Mouse (Mus musculus) brown adipose tissue, adult 24 weeks (tissue): ENCODE results near the gene Dync1h1. TPM values are rescaled to one million over a fixed set of nuclear protein-coding genes. Genes with fewer than 3 reads are reported as not detected.
"Not testable (repeated sequence)": the region's sequence is repeated elsewhere in the genome, so short reads cannot be mapped to it uniquely, and the experiment has no call there.

Experiments used
- H3K27ac ChIP-seq: fragments of 200-500 bp; replicated peaks from 2 replicates; pipeline ENCODE4 v1.5.1; 2012; ENCODE audit warnings: low read depth, mild to moderate bottlenecking, low read length
- H3K4me1 ChIP-seq: fragments of 200-500 bp; 2 replicates; pipeline ENCODE4 v1.6.1; 2012; ENCODE audit warnings: low read length, mixed read lengths; ENCODE audit not compliant: control insufficient read depth, insufficient read depth, insufficient read length
- H3K4me3 ChIP-seq: fragments of 200-500 bp; 2 replicates; pipeline ENCODE4 v1.5.1; 2012; ENCODE audit warnings: low read depth, mild to moderate bottlenecking, low read length, moderate library complexity; ENCODE audit not compliant: insufficient read depth
- polyA plus RNA-seq: library from polyadenylated mRNA; stranded (reverse); fragments of >200 nt; gene quantifications from 2 replicates; pipeline ENCODE4 v1.2.4, GENCODE M21; 2012; ENCODE audit not compliant: missing spikeins, insufficient read depth, insufficient read length

Gene Dync1h1
- polyA plus RNA-seq, 1 experiment, result 31.3 TPM

GRCm38 (mm10) chr12:110661746-110662145 lies 60.5 kb downstream of the Dync1h1 start:
- Histone ChIP-seq H3K27ac (no peak overlapping the region), H3K4me3 (no peak overlapping the region), H3K4me1 (no peaks in the 10 kb centered on the region)

- Histone ChIP-seq H3K27ac (0 out of 2 replicates have a peak overlapping the region, but pooled peaks have one; percentile 9), H3K4me3 (no peak overlapping the region), H3K4me1 (no peaks in the 10 kb centered on the region)
Observed at GRCm38 (mm10) chr12:110667466-110668077, 66.3 kb downstream of the Dync1h1 start.

GRCm38 (mm10) chr12:110674243-110674642 lies 73.0 kb downstream of the Dync1h1 start:
- no peaks in the 10 kb centered on the region for H3K4me1 ChIP-seq
- no peak overlapping the region for H3K4me3 ChIP-seq
- H3K27ac ChIP-seq, result no peak overlapping the region

- H3K27ac ChIP-seq, result no peak overlapping the region
Observed at GRCm38 (mm10) chr12:110681191-110681590, 79.9 kb downstream of the Dync1h1 start.

GRCm38 (mm10) chr12:110681878-110682277 lies 80.6 kb downstream of the Dync1h1 start:
- no peak overlapping the region for H3K27ac ChIP-seq
- no peaks in the 10 kb centered on the region; the same call in 1 of the 2 replicates for H3K4me1 ChIP-seq
- H3K4me3 ChIP-seq, result no peak overlapping the region

More at GRCm38 (mm10) chr12:110681191-110681590, 79.9 kb downstream of the Dync1h1 start:
- H3K4me1 ChIP-seq, result no peaks in the 10 kb centered on the region; the same call in 1 of the 2 replicates
- no peak overlapping the region for H3K4me3 ChIP-seq

GRCm38 (mm10) chr12:110682561-110683299 lies 81.5 kb downstream of the Dync1h1 start, which contains the start of gene 1700001K19Rik:
1700001K19Rik (minus strand) TSS chr12:110682619.
- Histone ChIP-seq H3K4me3 (no peak within 1 kb of the TSS), H3K27ac (no peak within 1 kb of the TSS), H3K4me1 (no peaks in the 10 kb centered on the region; the same call in 1 of the 2 replicates)

GRCm38 (mm10) chr12:110683580-110683979 lies 82.3 kb downstream of the Dync1h1 start:
- H3K4me3 ChIP-seq, result no peak overlapping the region
- H3K4me1 ChIP-seq, result peaks cover 7% of the 10 kb centered on the region
- H3K27ac ChIP-seq, result no peak overlapping the region

- peak overlapping the region; percentile 49 for H3K27ac ChIP-seq
- peaks cover 7% of the 10 kb centered on the region for H3K4me1 ChIP-seq
- H3K4me3 ChIP-seq, result no peak overlapping the region
Observed at GRCm38 (mm10) chr12:110687894-110688734, 86.9 kb downstream of the Dync1h1 start.

- not testable (repeated sequence) for H3K4me3 ChIP-seq, H3K27ac ChIP-seq, H3K4me1 ChIP-seq
Observed at GRCm38 (mm10) chr12:110688921-110689320, 87.7 kb downstream of the Dync1h1 start.

- Histone ChIP-seq H3K4me3 (no peak overlapping the region), H3K27ac (no peak overlapping the region), H3K4me1 (peaks cover 7% of the 10 kb centered on the region)
Observed at GRCm38 (mm10) chr12:110689919-110690643, 88.8 kb downstream of the Dync1h1 start.

- not testable (repeated sequence) for H3K27ac ChIP-seq, H3K4me1 ChIP-seq, H3K4me3 ChIP-seq
Observed at GRCm38 (mm10) chr12:110693378-110693777, 92.1 kb downstream of the Dync1h1 start.

- Histone ChIP-seq H3K27ac (peak overlapping the region; percentile 90), H3K4me3 (peak overlapping the region; percentile 94), H3K4me1 (peaks cover 2% of the 10 kb centered on the region; the same call in 1 of the 2 replicates)
Observed at GRCm38 (mm10) chr12:110695676-110696171, 94.5 kb downstream of the Dync1h1 start.

- Histone ChIP-seq H3K4me1 (peaks cover 2% of the 10 kb centered on the region; the same call in 1 of the 2 replicates), H3K4me3 (peak overlapping the region; percentile 94), H3K27ac (peak overlapping the region; percentile 90)
Observed at GRCm38 (mm10) chr12:110696173-110696974, 95.1 kb downstream of the Dync1h1 start.
